Mouse (Mus musculus) forebrain, embryonic 15.5 days (tissue): ENCODE results near the gene S100g. TPM values are rescaled to one million over a fixed set of nuclear protein-coding genes. Genes with fewer than 3 reads are reported as not detected.

Experiments
- ATAC-seq: fragments of 200-750 bp; cut with Nextera tagmentation; replicated peaks from 2 replicates; pipeline ENCODE4 v1.8.0; 2017; ENCODE audit warnings: mild to moderate bottlenecking, moderate TSS enrichment, moderate library complexity
- H3K27ac ChIP-seq: fragments of 300-500 bp; sonication (generic); replicated peaks from 2 replicates; pipeline ENCODE4 v1.5.1; 2015; ENCODE audit warnings: mild to moderate bottlenecking, inconsistent platforms
- H3K27me3 ChIP-seq: fragments of 300-500 bp; sonication (generic); 2 replicates; pipeline ENCODE4 v1.6.1; 2015; ENCODE audit warnings: inconsistent platforms
- H3K36me3 ChIP-seq: fragments of 300-500 bp; sonication (generic); 2 replicates; pipeline ENCODE4 v1.6.1; 2015; ENCODE audit warnings: mild to moderate bottlenecking, inconsistent platforms
- H3K4me1 ChIP-seq: fragments of 300-500 bp; sonication (generic); 2 replicates; pipeline ENCODE4 v1.6.1; 2015; ENCODE audit warnings: inconsistent platforms
- H3K4me2 ChIP-seq: fragments of 300-500 bp; sonication (generic); replicated peaks from 2 replicates; pipeline ENCODE4 v1.6.1; 2015; ENCODE audit warnings: mild to moderate bottlenecking, inconsistent platforms
- H3K4me3 ChIP-seq: fragments of 300-500 bp; sonication (generic); 2 replicates; pipeline ENCODE4 v1.5.1; 2015; ENCODE audit warnings: mild to moderate bottlenecking, inconsistent platforms
- H3K9ac ChIP-seq: fragments of 300-500 bp; sonication (generic); replicated peaks from 2 replicates; pipeline ENCODE4 v1.6.1; 2015; ENCODE audit warnings: mild to moderate bottlenecking, inconsistent platforms
- H3K9me3 ChIP-seq: fragments of 300-500 bp; sonication (generic); 2 replicates; pipeline ENCODE4 v1.6.1; 2016; ENCODE audit warnings: inconsistent platforms
- WGBS: fragments of 180-500 bp; shearing (Covaris S2); methylation state at CpG from one replicate; pipeline ENCODE4 v1.1.7; 2015; ENCODE audit warnings: mixed read lengths; 5-methylcytosine and 5-hydroxymethylcytosine counted together
- polyA plus RNA-seq: library from polyadenylated mRNA; unstranded; fragments of >200 nt; fragmentation: Nextera tagmentation; extraction: Ambion mirVana; gene quantifications from 2 replicates; pipeline ENCODE4 v1.2.1, GENCODE M21; 2015

S100g gene
- 0.53 TPM in 1 of 2 replicates, not detected in the other for polyA plus RNA-seq

DNA sequence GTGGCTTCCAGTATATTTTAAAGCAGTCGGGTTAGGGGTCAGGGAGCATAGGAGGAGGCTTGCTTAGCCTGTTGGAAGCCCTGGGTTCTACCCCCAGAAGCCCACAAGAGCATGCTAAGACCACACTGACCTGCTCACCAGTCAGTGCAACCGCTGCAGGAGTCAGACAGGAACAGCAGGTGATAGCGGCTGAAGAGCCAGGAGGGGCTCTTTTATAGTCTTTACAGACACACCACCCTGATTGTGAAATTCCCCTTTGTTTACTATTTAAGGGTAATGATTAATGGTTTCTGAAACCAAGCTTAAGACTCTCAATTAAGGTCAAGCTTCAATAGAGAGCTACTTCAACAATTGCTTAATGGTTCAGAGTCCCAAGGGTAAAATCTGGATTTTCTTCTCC is at the start of gene S100g:
S100g (minus strand) TSS at position 217 of the 400 bp plus-strand sequence.
- WGBS: 39% methylated on average over 3 of the region's 3 CpGs

DNA sequence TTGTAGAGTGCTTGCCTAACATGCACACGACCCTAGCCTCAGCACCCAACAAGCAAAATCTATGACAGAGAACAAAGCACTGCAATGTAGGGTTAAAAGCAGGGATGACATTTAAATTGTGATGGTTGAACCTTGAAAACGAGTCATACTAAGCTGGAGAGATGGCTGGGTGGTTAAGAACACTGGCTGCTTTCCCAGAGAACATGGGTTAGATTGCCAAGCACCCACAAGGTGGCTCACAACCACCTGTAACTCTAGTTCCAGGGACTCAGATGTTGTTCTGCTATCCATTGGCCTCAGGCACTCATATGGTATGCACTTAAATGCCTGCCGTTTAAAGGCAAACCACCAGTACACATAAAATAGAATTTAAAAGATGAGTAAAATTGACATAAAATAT is 27.7 kb upstream of the S100g start:
- no peak overlapping the region for H3K27ac ChIP-seq
- H3K36me3 ChIP-seq: no peaks in the 10 kb centered on the region
- no peaks in the 10 kb centered on the region for H3K27me3 ChIP-seq
- 72% methylated on average over 3 of the region's 3 CpGs for WGBS
- no peak overlapping the region for H3K4me2 ChIP-seq
- no peaks in the 10 kb centered on the region for H3K4me1 ChIP-seq
- H3K9me3 ChIP-seq: no peaks in the 10 kb centered on the region
- H3K4me3 ChIP-seq: no peak overlapping the region
- no peak overlapping the region for H3K9ac ChIP-seq
- no peak for ATAC-seq

More for the DNA sequence above, at the start of gene S100g:
- H3K27ac ChIP-seq: no peak within 1 kb of the TSS
- H3K9ac ChIP-seq: no peak within 1 kb of the TSS
- H3K4me1 ChIP-seq: no peaks in the 10 kb centered on the region
- no peaks in the 10 kb centered on the region for H3K9me3 ChIP-seq
- 0 out of 2 replicates have a peak, but pooled peaks cover 2% of the 10 kb centered on the region for H3K27me3 ChIP-seq
- no peak for ATAC-seq
- no peak within 1 kb of the TSS for H3K4me3 ChIP-seq
- H3K36me3 ChIP-seq: no peaks in the 10 kb centered on the region
- no peak within 1 kb of the TSS for H3K4me2 ChIP-seq

DNA sequence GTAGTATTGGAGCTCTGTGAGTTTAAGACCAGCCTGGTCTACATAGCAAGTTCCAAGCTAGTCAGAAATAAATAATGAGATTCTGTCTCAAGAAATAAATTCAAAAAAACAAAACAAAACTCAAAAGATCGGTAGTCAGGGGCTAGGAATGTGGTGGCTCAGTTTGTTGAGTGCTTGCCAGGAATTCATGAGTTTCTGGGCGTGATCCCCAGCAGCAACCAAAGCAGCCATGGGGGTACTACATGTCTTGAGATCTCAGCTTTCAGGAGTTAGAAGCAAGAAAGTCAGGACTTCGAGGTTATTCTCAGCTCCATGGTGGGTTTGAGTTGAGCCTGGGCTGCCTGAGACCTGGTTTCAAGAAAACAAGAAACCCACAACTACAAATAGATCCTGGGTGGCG is 27.0 kb upstream of the S100g start:
- no peak overlapping the region for H3K4me3 ChIP-seq
- no peaks in the 10 kb centered on the region for H3K9me3 ChIP-seq
- H3K27ac ChIP-seq: no peak overlapping the region
- no peaks in the 10 kb centered on the region for H3K27me3 ChIP-seq
- H3K36me3 ChIP-seq: no peaks in the 10 kb centered on the region
- 81% methylated on average over 4 of the region's 4 CpGs for WGBS
- H3K4me2 ChIP-seq: no peak overlapping the region
- H3K4me1 ChIP-seq: no peaks in the 10 kb centered on the region
- H3K9ac ChIP-seq: no peak overlapping the region
- ATAC-seq: no peak

DNA sequence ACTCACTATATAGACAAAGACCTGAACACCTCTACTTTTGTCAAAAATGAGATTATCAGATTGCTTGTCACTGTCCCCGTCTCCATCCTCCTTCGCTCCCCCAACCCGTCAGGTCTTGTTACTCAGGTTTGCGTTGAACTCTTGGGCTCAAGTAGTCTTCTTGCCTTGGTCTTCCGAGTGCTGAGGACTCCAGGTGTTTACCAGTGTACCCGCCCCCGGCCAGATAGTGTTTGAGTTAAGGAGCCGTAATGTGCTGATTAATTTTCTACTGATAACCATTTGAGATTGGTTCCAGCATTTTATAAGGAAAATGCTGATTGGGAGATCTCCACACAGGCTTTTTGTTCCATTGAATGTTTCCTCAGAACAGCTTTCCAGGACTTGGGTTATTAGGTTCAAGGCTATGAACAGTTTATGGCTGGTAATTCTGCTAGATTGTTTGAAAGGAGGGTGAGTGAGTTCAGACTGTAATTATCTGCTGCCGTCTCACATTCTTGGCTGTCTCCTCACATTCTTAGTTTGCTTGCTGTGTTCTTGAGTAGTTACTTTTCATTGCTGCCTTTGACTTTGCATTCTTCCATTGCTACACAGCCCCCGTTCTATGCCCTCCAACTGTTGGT is 22.6 kb upstream of the S100g start:
- no peak overlapping the region for H3K9ac ChIP-seq
- no peaks in the 10 kb centered on the region for H3K27me3 ChIP-seq
- no peak for ATAC-seq
- H3K4me2 ChIP-seq: no peak overlapping the region
- H3K4me3 ChIP-seq: no peak overlapping the region
- H3K4me1 ChIP-seq: no peaks in the 10 kb centered on the region
- WGBS: 90% methylated on average over 10 of the region's 10 CpGs
- no peaks in the 10 kb centered on the region for H3K9me3 ChIP-seq
- H3K36me3 ChIP-seq: no peaks in the 10 kb centered on the region
- no peak overlapping the region for H3K27ac ChIP-seq

DNA sequence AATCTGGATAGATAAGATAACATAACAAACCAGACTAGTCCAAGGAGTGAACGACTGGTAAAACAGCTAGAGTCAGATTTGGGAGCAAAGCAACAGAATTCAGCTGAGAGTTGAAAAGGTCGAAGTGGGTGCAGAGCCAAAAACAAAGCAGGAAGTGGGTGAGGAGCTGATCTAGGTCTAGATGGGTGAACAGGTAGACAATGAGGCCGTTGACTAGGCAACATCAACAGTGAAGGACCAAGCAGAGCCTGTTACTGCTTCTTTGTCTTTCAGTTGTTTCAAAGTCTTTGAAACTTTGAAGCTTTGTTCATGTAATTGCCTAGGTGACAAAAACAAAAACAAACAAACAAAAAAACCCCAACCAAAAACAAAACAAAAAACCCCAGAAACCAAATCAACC is 11.8 kb upstream of the S100g start:
- Histone ChIP-seq H3K27ac (no peak overlapping the region), H3K9ac (no peak overlapping the region), H3K27me3 (no peaks in the 10 kb centered on the region), H3K4me3 (no peak overlapping the region), H3K4me2 (no peak overlapping the region), H3K9me3 (no peaks in the 10 kb centered on the region), H3K36me3 (no peaks in the 10 kb centered on the region), H3K4me1 (no peaks in the 10 kb centered on the region)
- WGBS: 82% methylated on average over 3 of the region's 3 CpGs
- ATAC-seq: no peak

DNA sequence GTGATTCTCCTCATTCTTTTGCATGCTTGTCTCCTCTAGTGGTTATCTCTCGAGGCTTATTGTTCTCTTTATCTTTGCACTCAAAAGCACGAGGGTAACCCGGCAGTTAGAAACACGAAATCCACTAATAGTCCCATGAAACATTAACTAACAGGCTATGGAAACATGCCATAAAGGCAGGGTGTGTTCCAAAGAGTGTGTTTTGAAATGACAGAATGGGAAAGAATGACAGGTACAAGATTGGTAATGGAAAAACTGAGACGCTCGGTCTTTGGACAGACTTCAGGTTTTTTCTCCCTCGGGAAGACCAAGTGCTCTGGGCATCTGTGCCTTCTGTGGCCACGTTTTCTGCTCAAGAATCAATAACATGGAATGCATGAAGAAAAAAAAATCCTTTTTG is 3.1 kb upstream of the S100g start:
- H3K36me3 ChIP-seq: no peaks in the 10 kb centered on the region
- no peaks in the 10 kb centered on the region for H3K4me1 ChIP-seq
- no peak overlapping the region for H3K4me3 ChIP-seq
- WGBS: 69% methylated on average over 8 of the region's 8 CpGs
- no peak overlapping the region for H3K27ac ChIP-seq
- no peak overlapping the region for H3K9ac ChIP-seq
- ATAC-seq: no peak
- no peak overlapping the region for H3K4me2 ChIP-seq
- H3K9me3 ChIP-seq: no peaks in the 10 kb centered on the region
- 0 out of 2 replicates have a peak, but pooled peaks cover 2% of the 10 kb centered on the region for H3K27me3 ChIP-seq

DNA sequence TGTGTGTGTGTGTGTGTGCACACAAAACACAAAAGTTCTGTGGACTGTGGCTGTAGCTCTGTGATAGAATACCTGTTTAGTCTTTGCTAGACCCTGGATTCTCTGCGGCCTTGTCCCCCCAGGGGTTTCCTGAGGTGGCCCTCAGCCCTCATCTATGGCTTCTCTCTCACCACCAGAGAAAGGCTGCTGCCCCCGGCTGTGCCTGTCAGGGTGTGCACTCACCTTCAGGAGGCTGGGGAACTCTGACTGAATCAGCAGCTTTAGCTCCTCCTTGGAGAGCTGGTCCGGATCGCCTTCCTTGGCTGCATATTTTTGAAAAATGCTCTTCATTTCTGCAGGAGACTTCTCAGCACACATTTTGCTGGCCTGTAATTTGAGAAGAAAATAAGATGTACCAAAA is 559 bp downstream of the S100g start:
- no peak for ATAC-seq
- Histone ChIP-seq H3K4me2 (no peak overlapping the region), H3K27me3 (0 out of 2 replicates have a peak, but pooled peaks cover 2% of the 10 kb centered on the region), H3K9ac (no peak overlapping the region), H3K4me1 (no peaks in the 10 kb centered on the region), H3K36me3 (no peaks in the 10 kb centered on the region), H3K9me3 (no peaks in the 10 kb centered on the region), H3K27ac (no peak overlapping the region), H3K4me3 (no peak overlapping the region)
- 49% methylated on average over 4 of the region's 4 CpGs for WGBS

DNA sequence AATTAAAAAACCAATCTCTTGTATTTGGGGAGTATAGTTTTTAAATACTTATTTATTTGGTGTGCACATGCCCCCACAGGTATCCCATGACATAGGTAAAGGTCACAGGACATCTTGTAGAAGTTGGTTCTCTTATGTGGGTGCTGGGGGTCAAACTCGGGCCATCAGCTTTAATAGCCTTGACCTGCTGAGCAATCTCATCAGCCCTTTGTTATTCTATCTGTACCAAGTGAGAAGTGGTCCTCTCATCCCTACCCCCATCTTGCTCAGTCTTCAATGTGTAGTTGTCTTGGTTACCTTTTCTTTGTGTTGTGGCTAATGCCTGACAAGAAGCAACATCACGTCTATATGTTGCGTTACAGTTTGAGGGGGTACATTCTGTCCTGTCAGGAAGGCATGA is 6.5 kb downstream of the S100g start:
- Histone ChIP-seq H3K4me1 (no peaks in the 10 kb centered on the region), H3K27ac (no peak overlapping the region), H3K27me3 (no peaks in the 10 kb centered on the region), H3K9me3 (no peaks in the 10 kb centered on the region), H3K36me3 (no peaks in the 10 kb centered on the region), H3K4me2 (no peak overlapping the region), H3K4me3 (no peak overlapping the region), H3K9ac (no peak overlapping the region)
- ATAC-seq: no peak
- 82% methylated on average over 3 of the region's 3 CpGs for WGBS

DNA sequence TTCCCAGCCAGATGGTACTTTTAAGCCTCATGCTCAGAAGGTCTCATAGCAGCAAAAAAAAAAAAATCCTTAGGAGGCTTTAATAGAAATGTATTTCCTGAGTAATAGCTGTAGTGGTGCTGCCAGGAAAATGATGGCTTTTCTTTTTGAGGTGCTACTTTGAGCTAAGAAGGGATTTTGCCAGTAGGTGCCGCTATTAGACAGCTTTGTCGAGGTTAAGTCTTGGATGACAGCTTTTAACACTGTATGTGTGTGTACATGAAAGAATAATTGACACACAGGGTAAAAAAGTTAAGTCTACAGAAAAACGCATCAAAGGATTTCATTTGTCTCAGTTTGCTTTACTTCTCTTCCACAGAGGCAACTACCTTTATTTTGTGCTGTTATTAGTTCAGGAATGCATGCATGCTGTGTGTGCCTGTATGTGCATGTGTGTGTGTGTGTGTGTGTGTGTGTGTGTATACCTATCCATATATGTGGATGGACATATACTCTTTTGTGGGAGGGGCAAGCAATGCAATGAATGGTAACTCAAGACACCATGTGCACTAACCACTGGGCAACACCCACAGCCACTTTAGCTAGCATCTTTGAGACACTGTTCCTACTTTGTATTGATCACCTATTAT is 14.5 kb downstream of the S100g start:
- H3K9ac ChIP-seq: no peak overlapping the region
- no peaks in the 10 kb centered on the region for H3K9me3 ChIP-seq
- H3K4me2 ChIP-seq: no peak overlapping the region
- H3K27me3 ChIP-seq: no peaks in the 10 kb centered on the region
- 27% methylated on average over 3 of the region's 3 CpGs for WGBS
- H3K4me1 ChIP-seq: no peaks in the 10 kb centered on the region
- no peak overlapping the region for H3K27ac ChIP-seq
- peak; percentile 80 for ATAC-seq
- H3K36me3 ChIP-seq: no peaks in the 10 kb centered on the region
- H3K4me3 ChIP-seq: no peak overlapping the region

DNA sequence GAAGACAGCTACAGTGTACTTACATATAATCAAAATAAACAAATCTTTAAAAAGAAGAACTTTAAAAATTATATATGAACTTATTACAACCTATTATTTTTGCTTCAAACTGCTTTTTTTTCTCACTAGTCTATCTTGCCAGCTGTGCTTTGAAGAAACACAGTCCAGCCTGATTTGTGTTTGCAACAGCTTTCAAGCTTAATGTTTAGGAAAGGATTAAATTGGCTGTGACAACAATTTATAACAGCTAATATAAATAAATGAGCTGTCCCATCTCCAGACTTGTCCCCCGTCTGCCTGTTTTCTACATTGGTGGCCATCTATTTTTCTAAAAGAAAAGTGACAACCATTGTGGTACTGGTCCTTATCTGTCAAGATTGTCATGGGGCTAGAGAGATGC is 22.4 kb downstream of the S100g start:
- Histone ChIP-seq H3K36me3 (no peaks in the 10 kb centered on the region; the same call in 1 of the 2 replicates), H3K27ac (no peak overlapping the region), H3K4me2 (no peak overlapping the region), H3K4me1 (no peaks in the 10 kb centered on the region), H3K4me3 (no peak overlapping the region), H3K9me3 (no peaks in the 10 kb centered on the region), H3K27me3 (no peaks in the 10 kb centered on the region), H3K9ac (no peak overlapping the region)
- ATAC-seq: no peak
- 86% methylated on average over 1 of the region's 1 CpGs for WGBS

DNA sequence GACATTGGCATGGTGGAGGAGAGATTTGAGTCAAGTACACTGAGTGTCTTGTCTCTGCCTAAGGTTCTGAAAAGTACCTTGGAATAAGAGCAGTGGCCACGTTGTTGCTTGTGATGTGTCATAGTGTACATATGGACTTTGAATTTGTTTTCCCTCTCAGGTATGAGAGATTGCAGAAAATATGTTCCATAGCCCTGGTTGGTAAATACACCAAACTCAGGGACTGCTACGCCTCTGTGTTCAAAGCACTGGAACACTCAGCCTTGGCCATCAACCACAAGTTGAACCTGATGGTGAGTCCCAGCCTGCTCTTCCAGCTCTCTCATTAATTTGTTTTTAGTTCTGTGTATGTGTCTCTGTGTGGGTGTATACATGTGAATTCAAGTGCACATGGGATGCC is 32.9 kb downstream of the S100g start:
- Histone ChIP-seq H3K27me3 (no peaks in the 10 kb centered on the region), H3K4me2 (no peak overlapping the region), H3K9ac (no peak overlapping the region), H3K4me1 (no peaks in the 10 kb centered on the region), H3K36me3 (peaks cover 12% of the 10 kb centered on the region; the same call in 1 of the 2 replicates), H3K9me3 (no peaks in the 10 kb centered on the region), H3K27ac (no peak overlapping the region), H3K4me3 (no peak overlapping the region)
- ATAC-seq: no peak
- WGBS: 98% methylated on average over 2 of the region's 2 CpGs

DNA sequence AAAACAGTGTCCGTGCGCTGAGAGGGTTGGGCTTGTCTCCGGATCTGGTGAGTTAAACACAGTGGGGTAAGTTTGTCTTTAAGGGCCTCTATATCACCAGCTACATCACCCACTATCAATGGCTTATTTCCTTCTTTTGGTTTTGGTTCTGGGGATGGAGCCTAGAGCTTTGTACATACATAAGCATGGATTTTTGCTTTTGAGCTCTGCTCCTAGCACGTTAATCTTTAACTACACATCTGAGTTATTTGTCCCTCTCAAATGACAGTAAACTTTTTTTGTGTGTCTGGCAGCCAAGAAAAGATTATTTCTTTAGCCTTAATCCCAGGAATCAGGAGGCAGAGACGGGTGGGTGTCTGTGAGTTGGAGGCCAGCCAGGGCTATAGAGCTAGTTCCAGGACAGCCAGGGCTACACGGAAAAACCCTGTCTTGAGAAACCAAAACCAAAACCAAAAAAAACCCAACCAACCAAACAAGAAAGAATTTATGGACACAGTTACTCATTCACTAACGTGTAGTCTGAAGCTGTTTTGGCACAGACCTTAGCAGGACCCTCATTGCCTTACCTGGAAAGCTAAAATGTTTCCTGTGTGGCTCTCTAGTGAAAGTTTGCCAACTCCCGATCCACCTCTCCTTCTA is 42.8 kb downstream of the S100g start:
- 88% methylated on average over 8 of the region's 8 CpGs for WGBS
- Histone ChIP-seq H3K9ac (no peak overlapping the region), H3K4me3 (no peak overlapping the region), H3K4me2 (no peak overlapping the region), H3K36me3 (peaks cover 7% of the 10 kb centered on the region; the same call in 1 of the 2 replicates), H3K9me3 (no peaks in the 10 kb centered on the region), H3K4me1 (no peaks in the 10 kb centered on the region), H3K27me3 (no peaks in the 10 kb centered on the region), H3K27ac (no peak overlapping the region)
- no peak for ATAC-seq
